Mouse (Mus musculus): ENCODE data around the gene Wdr59. TPM values are rescaled to one million over a fixed set of nuclear protein-coding genes. Genes with fewer than 3 reads are reported as not detected.

Wdr59 gene
- polyA plus RNA-seq (2012; rRNA removed) = 1.9 and 2.8 TPM in 2 replicates

GRCm38 (mm10) chr8:111521713-111522429 lies at the start of gene Wdr59:
TSS of gene Wdr59 (minus strand) at chr8:111522092.

GRCm38 (mm10) chr8:111536031-111536977 lies 14.4 kb upstream of the Wdr59 start, which contains the start of gene Znrf1:
TSS of gene Znrf1 (plus strand) at chr8:111536097.

Other genes with a start within 250 kb of the Wdr59 start
- gene Rfwd3, start 221.9 kb downstream of the Wdr59 start, polyA plus RNA-seq (2012; rRNA removed) = 1.9 and 2.4 TPM in 2 replicates
- 0.27 and 0.67 TPM in 2 replicates for gene Mlkl, start 183.9 kb downstream of the Wdr59 start, polyA plus RNA-seq (2012; rRNA removed)
- gene Fa2h, start 128.3 kb downstream of the Wdr59 start, polyA plus RNA-seq (2012; rRNA removed) = 95.8 and 165 TPM in 2 replicates
- gene Znrf1, start 14.0 kb upstream of the Wdr59 start, polyA plus RNA-seq (2012; rRNA removed) = 41.7 and 65.5 TPM in 2 replicates
- gene Ldhd, start 108.3 kb upstream of the Wdr59 start, polyA plus RNA-seq (2012; rRNA removed) = 28.3 and 28.6 TPM in 2 replicates
- gene Zfp1, start 121.3 kb upstream of the Wdr59 start, polyA plus RNA-seq (2012; rRNA removed) = 1.6 and 2.2 TPM in 2 replicates
- gene Ctrb1, start 168.9 kb upstream of the Wdr59 start, polyA plus RNA-seq (2012; rRNA removed) = 8.0 and 9.1 TPM in 2 replicates
- gene Bcar1, start 221.7 kb upstream of the Wdr59 start, polyA plus RNA-seq (2012; rRNA removed) = 49.4 and 57.8 TPM in 2 replicates

Data from stomach, adult 2 months (tissue).